Mouse (Mus musculus) limb, embryonic 10.5 days (tissue): Measurements from ENCODE around the gene Pip4p1. TPM values are rescaled to one million over a fixed set of nuclear protein-coding genes. Genes with fewer than 3 reads are reported as not detected.

ENCODE experiments used
- DNase-seq: peaks from one replicate; pipeline ENCODE4 v3.0.0-alpha.2; 2017; ENCODE audit warnings: low spot score
- H3K27ac ChIP-seq: fragments of 300-500 bp; sonication (generic); 2 replicates; pipeline ENCODE4 v1.5.1; 2016; ENCODE audit warnings: mild to moderate bottlenecking
- H3K27me3 ChIP-seq: fragments of 300-500 bp; sonication (generic); 2 replicates; pipeline ENCODE4 v1.6.1; 2016; ENCODE audit warnings: low read depth, mild to moderate bottlenecking; ENCODE audit not compliant: poor library complexity, severe bottlenecking
- H3K36me3 ChIP-seq: fragments of 300-500 bp; sonication (generic); 2 replicates; pipeline ENCODE4 v1.6.1; 2016; ENCODE audit warnings: mild to moderate bottlenecking, moderate library complexity
- H3K4me1 ChIP-seq: fragments of 300-500 bp; sonication (generic); 2 replicates; pipeline ENCODE4 v1.6.1; 2016
- H3K4me3 ChIP-seq: fragments of 300-500 bp; sonication (generic); 2 replicates; pipeline ENCODE4 v1.5.1; 2016; ENCODE audit warnings: mild to moderate bottlenecking, moderate library complexity
- H3K9me3 ChIP-seq: fragments of 300-500 bp; sonication (generic); replicated peaks from 2 replicates; pipeline ENCODE4 v1.6.1; 2016; ENCODE audit warnings: mild to moderate bottlenecking
- WGBS: fragments of 180-500 bp; shearing (Covaris S2); methylation state at CpG from one replicate; pipeline ENCODE4 v1.1.7; 2016; 5-methylcytosine and 5-hydroxymethylcytosine counted together
- polyA plus RNA-seq: library from polyadenylated mRNA; unstranded; fragments of >200 nt; fragmentation: Nextera tagmentation; extraction: Ambion mirVana; gene quantifications from 2 replicates; pipeline ENCODE4 v1.2.1, GENCODE M21; 2016

Gene Pip4p1
- polyA plus RNA-seq, 1 experiment from 2014 or later, result 51.9 TPM

- no peaks in the 10 kb centered on the region for H3K9me3 ChIP-seq
- peaks cover 32% of the 10 kb centered on the region for H3K27me3 ChIP-seq
- WGBS, result 51% methylated on average over 7 of the region's 7 CpGs
- no peak for DNase-seq
- peak within 1 kb of the TSS; percentile 46; the same call in 1 of the 2 replicates for H3K27ac ChIP-seq
- peak within 1 kb of the TSS; percentile 54 for H3K4me3 ChIP-seq
- no peaks in the 10 kb centered on the region for H3K36me3 ChIP-seq
- H3K4me1 ChIP-seq, result peaks cover 13% of the 10 kb centered on the region
These were observed 33.3 kb downstream of the Pip4p1 start, which contains the start of gene Klhl33 for GRCm38 (mm10) chr14:50897374-50897765. Klhl33 (minus strand) TSS chr14:50897507.

DNA sequence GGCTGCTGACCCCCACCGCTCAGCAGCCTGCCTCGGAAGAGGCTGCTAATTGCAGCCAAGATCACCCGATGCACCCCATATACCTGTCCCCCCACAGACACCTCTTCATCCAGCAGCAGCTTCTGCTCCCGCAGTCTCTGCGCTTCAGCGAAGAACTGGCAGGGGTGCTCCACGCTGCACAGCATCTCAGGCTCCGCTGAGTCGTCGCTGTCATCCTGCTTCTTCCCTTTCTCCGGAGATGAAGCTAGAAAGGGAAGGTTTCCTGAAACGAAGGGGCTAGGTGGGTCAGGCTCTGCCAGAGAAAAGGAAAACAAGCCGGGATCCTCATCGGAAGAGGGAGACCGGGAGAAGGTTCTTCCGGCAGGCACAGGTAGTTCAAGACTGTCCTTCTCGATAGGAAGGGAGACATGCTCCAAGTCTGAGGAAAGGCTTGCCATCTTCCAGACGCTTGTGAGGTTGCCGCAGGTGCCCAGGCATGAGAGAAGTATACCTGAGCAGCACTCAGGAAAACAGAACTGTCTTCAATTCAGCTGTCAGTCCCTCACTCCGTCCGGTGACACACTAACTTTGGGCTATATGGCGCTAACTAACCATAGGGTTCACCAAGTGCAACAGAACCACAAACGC is 33.8 kb downstream of the Pip4p1 start:
- Histone ChIP-seq H3K27ac (peak overlapping the region; percentile 46; the same call in 1 of the 2 replicates), H3K36me3 (no peaks in the 10 kb centered on the region), H3K27me3 (peaks cover 32% of the 10 kb centered on the region), H3K4me3 (peak overlapping the region; percentile 54), H3K4me1 (peaks cover 13% of the 10 kb centered on the region), H3K9me3 (no peaks in the 10 kb centered on the region)
- 16% methylated on average over 23 of the region's 23 CpGs for WGBS
- DNase-seq, result peak; percentile 31

- Histone ChIP-seq H3K4me1 (peaks cover 13% of the 10 kb centered on the region), H3K36me3 (no peaks in the 10 kb centered on the region), H3K9me3 (no peaks in the 10 kb centered on the region), H3K27ac (peak overlapping the region; percentile 46; the same call in 1 of the 2 replicates), H3K4me3 (peak overlapping the region; percentile 54), H3K27me3 (peaks cover 32% of the 10 kb centered on the region)
- 21% methylated on average over 19 of the region's 19 CpGs for WGBS
- DNase-seq, result peak; percentile 37
These were observed 34.5 kb downstream of the Pip4p1 start for GRCm38 (mm10) chr14:50895985-50896746.

GRCm38 (mm10) chr14:50895407-50895806 is 35.2 kb downstream of the Pip4p1 start:
- Histone ChIP-seq H3K4me3 (no peak overlapping the region), H3K27me3 (peaks cover 32% of the 10 kb centered on the region), H3K36me3 (no peaks in the 10 kb centered on the region), H3K4me1 (peaks cover 13% of the 10 kb centered on the region), H3K27ac (no peak overlapping the region), H3K9me3 (no peaks in the 10 kb centered on the region)
- no peak for DNase-seq

- H3K27ac ChIP-seq, result no peak overlapping the region
- H3K27me3 ChIP-seq, result peaks cover 29% of the 10 kb centered on the region
- H3K4me1 ChIP-seq, result peaks cover 13% of the 10 kb centered on the region
- no peak for DNase-seq
- no peaks in the 10 kb centered on the region for H3K36me3 ChIP-seq
- no peak overlapping the region for H3K4me3 ChIP-seq
- WGBS, result 89% methylated on average over 22 of the region's 22 CpGs
- no peaks in the 10 kb centered on the region for H3K9me3 ChIP-seq
These were observed 37.9 kb downstream of the Pip4p1 start for GRCm38 (mm10) chr14:50892541-50893459.

DNA sequence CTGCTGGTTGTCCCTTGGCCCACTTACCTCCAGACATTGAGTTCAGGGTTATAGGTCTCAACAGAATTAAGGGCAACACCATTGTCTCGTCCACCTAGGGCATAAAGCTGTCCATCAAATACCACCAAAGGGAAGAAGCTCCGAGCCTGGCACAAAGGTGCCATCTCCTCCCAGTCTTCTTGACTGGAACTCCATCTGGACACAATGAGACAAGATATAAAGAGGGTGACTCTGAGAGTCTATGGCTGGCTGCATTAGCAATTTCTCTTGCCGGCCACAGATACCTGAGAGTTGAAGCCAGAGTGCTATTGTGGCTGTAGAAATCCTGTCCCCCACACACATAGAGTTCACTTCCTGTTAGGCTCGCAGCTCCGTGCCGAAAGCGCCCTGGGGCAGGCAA is 38.6 kb downstream of the Pip4p1 start:
- no peak for DNase-seq
- Histone ChIP-seq H3K27ac (no peak overlapping the region), H3K27me3 (peaks cover 22% of the 10 kb centered on the region), H3K4me1 (peaks cover 12% of the 10 kb centered on the region), H3K36me3 (no peaks in the 10 kb centered on the region), H3K4me3 (no peak overlapping the region), H3K9me3 (no peaks in the 10 kb centered on the region)
- 88% methylated on average over 7 of the region's 7 CpGs for WGBS

- Histone ChIP-seq H3K9me3 (no peaks in the 10 kb centered on the region), H3K27ac (no peak overlapping the region), H3K4me1 (peaks cover 7% of the 10 kb centered on the region), H3K27me3 (peaks cover 17% of the 10 kb centered on the region), H3K4me3 (no peak overlapping the region), H3K36me3 (no peaks in the 10 kb centered on the region)
- DNase-seq, result no peak
- WGBS, result 94% methylated on average over 8 of the region's 8 CpGs
These were observed 39.0 kb downstream of the Pip4p1 start for GRCm38 (mm10) chr14:50891621-50892020.

DNA sequence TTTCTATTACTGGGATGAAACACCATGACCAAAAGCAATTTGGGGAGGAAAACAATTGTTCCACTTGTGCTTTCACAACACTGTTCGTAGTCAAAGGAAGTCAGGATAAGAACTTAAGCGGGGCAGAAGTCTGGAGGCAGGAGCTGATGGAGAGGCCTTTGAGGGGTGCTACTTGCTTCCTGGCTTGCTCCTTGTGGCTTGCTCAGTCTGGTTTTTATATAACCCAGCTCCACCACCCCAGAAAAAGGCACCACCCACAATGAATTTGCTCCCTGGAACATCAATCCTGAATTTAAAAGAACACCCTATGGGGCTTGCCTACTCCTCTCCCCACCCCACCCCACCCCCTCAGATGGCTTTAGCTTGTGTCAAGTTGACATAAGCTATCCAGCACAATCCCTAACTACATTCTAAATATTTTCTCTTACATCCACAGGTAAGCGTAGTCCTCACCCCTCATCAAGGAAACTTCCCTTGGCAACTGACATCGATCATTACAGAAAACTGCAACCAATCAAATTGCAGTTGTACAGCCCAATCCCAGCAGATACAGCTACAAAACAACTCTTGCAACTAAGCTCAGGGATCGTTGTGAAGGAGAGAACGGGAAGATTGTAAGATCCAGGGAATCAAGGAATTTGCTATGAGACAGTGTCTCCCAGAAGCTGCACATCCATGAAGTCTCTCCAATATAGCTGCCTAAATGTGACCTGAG is 54.3 kb downstream of the Pip4p1 start:
- 88% methylated on average over 6 of the region's 6 CpGs for WGBS
- Histone ChIP-seq H3K9me3 (no peaks in the 10 kb centered on the region), H3K27ac (no peak overlapping the region), H3K36me3 (no peaks in the 10 kb centered on the region), H3K4me3 (no peak overlapping the region), H3K4me1 (no peaks in the 10 kb centered on the region), H3K27me3 (no peaks in the 10 kb centered on the region)
- DNase-seq, result no peak

Other genes starting within 250 kb of the Pip4p1 start
- not detected in 2 replicates for gene Olfr747, start 237.7 kb downstream of the Pip4p1 start, polyA plus RNA-seq
- not detected in 2 replicates for gene Olfr748, start 223.5 kb downstream of the Pip4p1 start, polyA plus RNA-seq
- not detected in 2 replicates for gene Olfr749, start 185.8 kb downstream of the Pip4p1 start, polyA plus RNA-seq
- 91.9 and 96.1 TPM in 2 replicates for gene Ttc5, start 145.3 kb downstream of the Pip4p1 start, polyA plus RNA-seq
- gene Ccnb1ip1, start 123.1 kb downstream of the Pip4p1 start, polyA plus RNA-seq, result not detected in 2 replicates
- 63.3 and 77.2 TPM in 2 replicates for gene Parp2, start 123.0 kb downstream of the Pip4p1 start, polyA plus RNA-seq
- 3.8 and 5.7 TPM in 2 replicates for gene Tep1, start 60.3 kb downstream of the Pip4p1 start, polyA plus RNA-seq
- gene Klhl33, start 33.3 kb downstream of the Pip4p1 start, polyA plus RNA-seq, result 0.06 and 0.10 TPM in 2 replicates
- gene Osgep, start 6.0 kb downstream of the Pip4p1 start, polyA plus RNA-seq, result 179 and 201 TPM in 2 replicates
- 526 and 613 TPM in 2 replicates for gene Apex1, start 5.9 kb downstream of the Pip4p1 start, polyA plus RNA-seq
- gene Pnp, start 226 bp upstream of the Pip4p1 start, polyA plus RNA-seq, result 88.3 and 89.7 TPM in 2 replicates
- gene Gm49342, start 13.7 kb upstream of the Pip4p1 start, polyA plus RNA-seq, result not detected in 2 replicates
- 0.48 and 0.65 TPM in 2 replicates for gene Pnp2, start 25.1 kb upstream of the Pip4p1 start, polyA plus RNA-seq
- gene Rnase10, start 76.9 kb upstream of the Pip4p1 start, polyA plus RNA-seq, result not detected in 2 replicates
- gene Rnase9, start 111.0 kb upstream of the Pip4p1 start, polyA plus RNA-seq, result not detected in 2 replicates
- gene Rnase11, start 119.3 kb upstream of the Pip4p1 start, polyA plus RNA-seq, result not detected in 2 replicates
- 0.30 TPM in 1 of 2 replicates, not detected in the other for gene Rnase12, start 126.8 kb upstream of the Pip4p1 start, polyA plus RNA-seq
- gene Olfr750, start 143.6 kb upstream of the Pip4p1 start, polyA plus RNA-seq, result not detected in 2 replicates
- gene Rnase4, start 160.2 kb upstream of the Pip4p1 start, polyA plus RNA-seq, result 5.1 and 6.6 TPM in 2 replicates
- 1.5 and 1.8 TPM in 2 replicates for gene Ang, start 160.3 kb upstream of the Pip4p1 start, polyA plus RNA-seq
- not detected in 2 replicates for gene Eddm3b, start 183.6 kb upstream of the Pip4p1 start, polyA plus RNA-seq
- gene Rnase6, start 193.1 kb upstream of the Pip4p1 start, polyA plus RNA-seq, result 0.14 TPM in 1 of 2 replicates, not detected in the other
- gene Rnase1, start 215.9 kb upstream of the Pip4p1 start, polyA plus RNA-seq, result 0.15 TPM in 1 of 2 replicates, not detected in the other
- gene Rnase2b, start 231.4 kb upstream of the Pip4p1 start, polyA plus RNA-seq, result not detected in 2 replicates